Mouse (Mus musculus): Measurements from ENCODE around the gene Tas2r106.

The Tas2r106 gene

GRCm38 (mm10) chr6:131678786-131679185 is at the start of gene Tas2r106:
Gene Tas2r106 (minus strand): TSS chr6:131678886.
- DNase-seq (ENCODE audit: extremely low spot score, low read depth, low spot score), result no peak

GRCm38 (mm10) chr6:131712803-131713202 is 34.1 kb upstream of the Tas2r106 start:
- no peak for DNase-seq (ENCODE audit: extremely low spot score, low read depth, low spot score)

GRCm38 (mm10) chr6:131689963-131690362 is 11.3 kb upstream of the Tas2r106 start, which contains the start of gene Tas2r114:
Gene Tas2r114 (minus strand): TSS chr6:131690063.
- no peak for DNase-seq (ENCODE audit: extremely low spot score, low read depth, low spot score)

- DNase-seq (ENCODE audit: extremely low spot score, low read depth, low spot score), result no peak
These were observed 8.7 kb upstream of the Tas2r106 start, which contains the start of gene Tas2r105 for GRCm38 (mm10) chr6:131687395-131687794. Gene Tas2r105 (minus strand): TSS chr6:131687495.

- DNase-seq (ENCODE audit: extremely low spot score, low read depth, low spot score), result no peak
These were observed 7.0 kb upstream of the Tas2r106 start, which contains the start of gene Tas2r104 for GRCm38 (mm10) chr6:131685644-131686043. Gene Tas2r104 (minus strand): TSS chr6:131685744.

GRCm38 (mm10) chr6:131660049-131660448 is 18.6 kb downstream of the Tas2r106 start, which contains the start of gene Tas2r107:
Gene Tas2r107 (minus strand): TSS chr6:131660149.
- no peak for DNase-seq (ENCODE audit: extremely low spot score, low read depth, low spot score)

- DNase-seq (ENCODE audit: extremely low spot score, low read depth, low spot score), result no peak
These were observed 47.9 kb downstream of the Tas2r106 start, which contains the start of gene Tas2r130 for GRCm38 (mm10) chr6:131630812-131631211. Gene Tas2r130 (minus strand): TSS chr6:131630912.

Data from hindlimb bud, embryonic 11.5 days (tissue).